Mouse (Mus musculus) kidney, embryonic 16.5 days (tissue): ENCODE measurements around the gene Mark1. TPM values are rescaled to one million over a fixed set of nuclear protein-coding genes. Genes with fewer than 3 reads are reported as not detected.
A peak's percentile ranks its signal among the peaks of the same experiment; 100 is the strongest.

Source experiments
- ATAC-seq: fragments of 200-750 bp; cut with Nextera tagmentation; 2 replicates; pipeline ENCODE4 v1.8.0; 2017; ENCODE audit warnings: moderate TSS enrichment; ENCODE audit not compliant: low FRiP score, low TSS enrichment
- H3K27ac ChIP-seq: fragments of 300-500 bp; sonication (generic); 2 replicates; pipeline ENCODE4 v1.5.1; 2014; ENCODE audit warnings: low read length
- H3K27me3 ChIP-seq: fragments of 300-500 bp; sonication (generic); 2 replicates; pipeline ENCODE4 v1.6.1; 2014; ENCODE audit warnings: low read length, control low read depth, mixed read lengths; ENCODE audit not compliant: insufficient read depth
- H3K36me3 ChIP-seq: fragments of 300-500 bp; sonication (generic); 2 replicates; pipeline ENCODE4 v1.6.1; 2014; ENCODE audit warnings: low read length, control low read depth, mixed read lengths; ENCODE audit not compliant: insufficient read depth
- H3K4me1 ChIP-seq: fragments of 300-500 bp; sonication (generic); 2 replicates; pipeline ENCODE4 v1.6.1; 2014; ENCODE audit warnings: low read length, control low read depth, mixed read lengths; ENCODE audit not compliant: insufficient read depth
- H3K4me2 ChIP-seq: fragments of 300-500 bp; sonication (generic); replicated peaks from 2 replicates; pipeline ENCODE4 v1.6.1; 2014; ENCODE audit warnings: low read depth, low read length
- H3K4me3 ChIP-seq: fragments of 300-500 bp; sonication (generic); 2 replicates; pipeline ENCODE4 v1.5.1; 2014; ENCODE audit warnings: mild to moderate bottlenecking, low read length
- H3K9ac ChIP-seq: fragments of 300-500 bp; sonication (generic); replicated peaks from 2 replicates; pipeline ENCODE4 v1.6.1; 2014; ENCODE audit warnings: low read length
- H3K9me3 ChIP-seq: fragments of 300-500 bp; sonication (generic); 2 replicates; pipeline ENCODE4 v1.6.1; 2016; ENCODE audit warnings: low read length, control low read depth
- WGBS: fragments of 180-500 bp; shearing (Covaris S2); extraction: QIAGEN DNeasy Blood & Tissue Kit; methylation state at CpG from one replicate; pipeline ENCODE4 v1.1.7; 2014; 5-methylcytosine and 5-hydroxymethylcytosine counted together
- polyA plus RNA-seq: library from polyadenylated mRNA; unstranded; fragments of >200 nt; fragmentation: Nextera tagmentation; extraction: Ambion mirVana; gene quantifications from 2 replicates; pipeline ENCODE4 v1.2.1, GENCODE M21; 2015

Gene Mark1
- polyA plus RNA-seq, 1 experiment from 2014 or later, result 1.8 TPM

DNA sequence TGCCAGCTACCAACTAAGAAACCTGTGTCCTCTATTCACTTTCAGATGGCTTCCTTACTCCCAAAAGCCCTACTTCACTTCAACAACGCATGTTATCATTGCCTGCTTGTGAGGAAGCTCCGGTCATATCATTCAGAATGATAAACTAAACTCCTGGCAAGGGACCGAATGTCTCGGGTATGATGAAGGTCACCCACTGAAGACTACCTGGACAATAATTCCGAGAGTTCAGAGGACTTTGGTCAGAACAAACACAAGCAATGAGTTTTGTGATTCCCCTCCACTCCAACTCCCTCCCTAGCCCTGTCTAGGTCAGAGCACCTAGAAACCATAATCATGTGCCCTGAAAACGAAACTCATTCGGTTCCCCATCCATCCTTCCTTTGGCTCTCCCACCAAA, 117.5 kb downstream of the Mark1 start:
- H3K4me2 ChIP-seq, result peak overlapping the region; percentile 82
- H3K27ac ChIP-seq, result no peak overlapping the region
- peaks cover 31% of the 10 kb centered on the region for H3K27me3 ChIP-seq
- no peaks in the 10 kb centered on the region for H3K36me3 ChIP-seq
- H3K4me3 ChIP-seq, result peak overlapping the region; percentile 61
- WGBS, result 68% methylated on average over 7 of the region's 7 CpGs
- peak overlapping the region; percentile 77; the same call in 1 of the 2 replicates for H3K9ac ChIP-seq
- no peaks in the 10 kb centered on the region for H3K9me3 ChIP-seq
- no peak for ATAC-seq
- peaks cover 17% of the 10 kb centered on the region; the same call in 1 of the 2 replicates for H3K4me1 ChIP-seq

DNA sequence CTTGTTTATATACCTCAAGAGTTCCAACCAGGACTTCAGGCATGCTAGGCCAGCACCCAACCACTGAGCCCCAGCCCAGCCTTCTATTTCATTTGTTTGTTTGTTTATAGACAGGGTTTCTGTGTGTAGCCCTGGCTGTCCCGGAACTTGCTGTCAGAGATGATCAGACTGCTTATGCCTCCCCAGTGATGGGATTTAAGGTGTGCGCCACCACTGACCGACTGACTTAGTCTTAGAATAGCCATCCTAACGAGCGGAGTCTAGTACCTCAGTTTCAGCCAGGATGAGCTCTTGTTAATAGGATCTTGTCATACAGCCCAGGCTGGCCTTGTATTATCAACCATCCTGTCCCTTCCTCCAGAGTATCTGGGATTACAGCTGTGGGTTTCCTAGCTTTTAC, 118.2 kb downstream of the Mark1 start:
- peaks cover 17% of the 10 kb centered on the region; the same call in 1 of the 2 replicates for H3K4me1 ChIP-seq
- H3K9me3 ChIP-seq, result no peaks in the 10 kb centered on the region
- no peaks in the 10 kb centered on the region for H3K36me3 ChIP-seq
- peak overlapping the region; percentile 77; the same call in 1 of the 2 replicates for H3K9ac ChIP-seq
- peaks cover 31% of the 10 kb centered on the region for H3K27me3 ChIP-seq
- WGBS, result 86% methylated on average over 5 of the region's 5 CpGs
- H3K27ac ChIP-seq, result no peak overlapping the region
- no peak for ATAC-seq
- peak overlapping the region; percentile 82 for H3K4me2 ChIP-seq
- H3K4me3 ChIP-seq, result peak overlapping the region; percentile 61

GRCm38 (mm10) chr1:184878860-184879259, 120.5 kb downstream of the Mark1 start:
- ATAC-seq, result peak; percentile 71
- H3K27me3 ChIP-seq, result peaks cover 28% of the 10 kb centered on the region
- WGBS, result 57% methylated on average over 6 of the region's 6 CpGs

GRCm38 (mm10) chr1:184877306-184877705, 122.1 kb downstream of the Mark1 start:
- Histone ChIP-seq H3K4me3 (no peak overlapping the region), H3K4me2 (no peak overlapping the region), H3K4me1 (peaks cover 10% of the 10 kb centered on the region; the same call in 1 of the 2 replicates), H3K9ac (no peak overlapping the region), H3K9me3 (no peaks in the 10 kb centered on the region), H3K27ac (no peak overlapping the region), H3K36me3 (no peaks in the 10 kb centered on the region), H3K27me3 (peaks cover 13% of the 10 kb centered on the region)
- no peak for ATAC-seq
- WGBS, result 76% methylated on average over 2 of the region's 2 CpGs

More at GRCm38 (mm10) chr1:184878860-184879259, 120.5 kb downstream of the Mark1 start:
- Histone ChIP-seq H3K9me3 (no peaks in the 10 kb centered on the region), H3K4me1 (peaks cover 17% of the 10 kb centered on the region; the same call in 1 of the 2 replicates), H3K4me3 (no peak overlapping the region), H3K4me2 (peak overlapping the region; percentile 8; the same call in 1 of the 2 replicates), H3K36me3 (no peaks in the 10 kb centered on the region), H3K9ac (peak overlapping the region; percentile 29; the same call in 1 of the 2 replicates), H3K27ac (peak overlapping the region; percentile 82)

DNA sequence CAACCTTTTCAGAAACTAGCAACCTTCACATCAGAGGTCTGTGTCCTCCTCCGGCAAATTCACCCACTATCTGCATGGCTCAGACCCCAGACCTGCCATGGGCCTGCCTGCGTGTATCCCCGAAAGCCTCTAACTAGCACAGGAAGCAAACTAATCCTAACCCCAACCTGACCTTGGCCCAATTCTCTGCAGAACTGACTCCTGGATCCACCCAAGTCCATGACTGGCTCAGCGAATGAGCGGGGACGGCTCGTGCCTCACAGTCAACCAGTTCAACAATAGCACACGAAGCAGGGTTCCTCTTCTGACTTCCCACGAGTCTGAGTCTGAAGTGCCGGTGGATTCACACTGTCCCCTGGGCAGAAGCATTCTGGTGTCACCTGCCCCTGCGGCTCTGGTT, 125.5 kb downstream of the Mark1 start:
- Histone ChIP-seq H3K36me3 (no peaks in the 10 kb centered on the region), H3K9ac (no peak overlapping the region), H3K4me3 (no peak overlapping the region), H3K27ac (no peak overlapping the region), H3K9me3 (no peaks in the 10 kb centered on the region), H3K4me2 (no peak overlapping the region), H3K27me3 (no peaks in the 10 kb centered on the region), H3K4me1 (peaks cover 24% of the 10 kb centered on the region)
- 84% methylated on average over 11 of the region's 11 CpGs for WGBS
- no peak for ATAC-seq

DNA sequence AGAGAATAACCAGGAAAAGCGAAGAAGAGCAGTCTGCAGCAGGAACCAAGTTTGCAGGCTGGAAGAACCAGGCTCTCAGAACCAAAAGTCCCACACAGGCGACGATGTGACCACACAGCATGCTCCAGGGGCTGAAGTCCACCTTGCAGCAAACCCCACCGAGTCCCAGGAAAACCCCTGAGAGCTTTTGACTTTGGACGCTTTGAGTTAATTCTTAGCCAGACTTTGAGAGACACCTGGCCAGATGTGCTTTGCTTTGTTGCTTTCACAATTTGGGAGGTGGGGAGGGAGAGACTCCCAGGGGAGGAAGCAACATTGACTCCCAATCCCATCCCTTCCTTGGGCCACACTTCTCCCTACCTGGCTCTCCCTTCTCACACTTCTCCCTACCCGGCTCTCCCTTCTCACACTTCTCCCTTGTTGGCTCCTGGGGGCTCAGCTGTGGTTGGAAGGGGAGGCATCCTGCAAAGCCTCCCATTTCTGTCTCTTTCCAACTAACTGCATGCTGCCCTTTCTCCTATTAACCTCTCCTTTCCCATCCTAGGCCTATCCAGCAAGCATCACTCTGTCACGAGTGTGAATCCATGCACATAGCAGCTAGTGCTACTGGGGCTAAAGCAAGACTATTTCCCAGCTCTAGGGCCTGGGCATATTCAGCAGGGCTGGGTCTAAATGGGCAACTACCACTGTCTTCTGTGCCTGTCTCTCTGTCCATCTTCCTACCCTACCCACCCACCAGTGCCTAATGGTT, 127.1 kb downstream of the Mark1 start:
- no peaks in the 10 kb centered on the region for H3K27me3 ChIP-seq
- peak; percentile 50 for ATAC-seq
- H3K4me2 ChIP-seq, result no peak overlapping the region
- H3K27ac ChIP-seq, result peak overlapping the region; percentile 92
- H3K9me3 ChIP-seq, result no peaks in the 10 kb centered on the region
- 63% methylated on average over 7 of the region's 7 CpGs for WGBS
- H3K9ac ChIP-seq, result no peak overlapping the region
- no peak overlapping the region for H3K4me3 ChIP-seq
- no peaks in the 10 kb centered on the region for H3K36me3 ChIP-seq
- H3K4me1 ChIP-seq, result peaks cover 24% of the 10 kb centered on the region

DNA sequence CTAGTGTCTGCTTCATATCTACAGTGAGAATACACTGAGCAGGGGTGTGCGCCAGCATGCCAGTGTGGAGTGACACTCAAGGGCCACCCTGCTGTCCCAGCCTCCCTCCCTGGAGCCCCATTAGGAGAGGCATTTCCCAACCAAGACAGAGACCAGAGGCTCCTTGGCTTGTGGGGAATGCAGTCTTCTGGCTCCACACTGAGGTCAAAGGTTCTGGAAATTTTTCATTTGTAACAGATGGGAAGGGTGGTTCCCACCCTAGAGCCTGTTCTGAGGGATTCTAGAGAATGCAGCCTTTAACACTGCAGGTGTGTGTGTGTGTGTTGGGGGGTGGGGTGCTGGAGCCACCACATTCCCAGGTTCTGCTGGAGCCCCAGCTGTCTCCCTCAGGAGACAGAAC, 127.9 kb downstream of the Mark1 start:
- 88% methylated on average over 1 of the region's 1 CpGs for WGBS
- no peak overlapping the region for H3K4me2 ChIP-seq
- H3K4me3 ChIP-seq, result no peak overlapping the region
- H3K9me3 ChIP-seq, result no peaks in the 10 kb centered on the region
- H3K9ac ChIP-seq, result no peak overlapping the region
- H3K4me1 ChIP-seq, result peaks cover 24% of the 10 kb centered on the region
- H3K27ac ChIP-seq, result peak overlapping the region; percentile 92
- peak; percentile 69 for ATAC-seq
- H3K36me3 ChIP-seq, result no peaks in the 10 kb centered on the region
- H3K27me3 ChIP-seq, result no peaks in the 10 kb centered on the region

GRCm38 (mm10) chr1:184870646-184871385, 128.6 kb downstream of the Mark1 start:
- no peak overlapping the region for H3K9ac ChIP-seq
- ATAC-seq, result no peak
- H3K4me1 ChIP-seq, result peaks cover 24% of the 10 kb centered on the region
- 73% methylated on average over 11 of the region's 11 CpGs for WGBS
- no peaks in the 10 kb centered on the region for H3K9me3 ChIP-seq
- H3K36me3 ChIP-seq, result no peaks in the 10 kb centered on the region
- H3K27me3 ChIP-seq, result no peaks in the 10 kb centered on the region
- peak overlapping the region; percentile 92 for H3K27ac ChIP-seq
- no peak overlapping the region for H3K4me3 ChIP-seq
- H3K4me2 ChIP-seq, result no peak overlapping the region

DNA sequence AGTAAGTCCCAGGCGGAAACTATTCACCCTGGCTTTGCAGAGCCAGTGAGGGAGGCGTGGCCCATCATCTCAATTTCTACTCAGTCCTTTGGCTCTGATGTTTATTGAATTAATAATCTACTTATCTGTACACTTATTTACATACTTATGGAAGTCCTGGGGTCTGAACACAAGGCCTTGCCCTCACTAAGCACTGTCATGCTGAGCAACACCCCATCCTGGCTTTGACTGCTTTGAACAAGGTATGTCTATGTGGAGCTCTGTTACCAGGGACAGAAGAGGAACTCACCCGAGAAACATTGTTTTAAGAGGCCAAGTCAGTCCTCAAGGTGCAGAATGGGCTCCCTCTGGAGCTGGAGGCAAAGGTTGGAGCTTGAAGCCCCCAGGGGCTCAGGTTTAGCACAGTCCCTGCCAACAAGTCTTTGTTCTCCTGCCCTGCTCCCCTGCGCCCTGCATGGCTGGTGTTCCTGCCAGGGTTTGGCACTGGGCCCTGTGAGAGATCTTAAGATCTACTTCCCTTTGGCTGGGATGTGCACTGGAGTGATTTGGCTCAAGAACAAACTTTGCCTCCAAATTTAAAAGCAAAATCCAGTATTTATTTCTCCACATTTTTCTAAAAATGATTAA, 129.3 kb downstream of the Mark1 start:
- no peak for ATAC-seq
- Histone ChIP-seq H3K36me3 (no peaks in the 10 kb centered on the region), H3K4me2 (no peak overlapping the region), H3K9me3 (no peaks in the 10 kb centered on the region), H3K4me3 (no peak overlapping the region), H3K27me3 (no peaks in the 10 kb centered on the region), H3K4me1 (peaks cover 24% of the 10 kb centered on the region), H3K9ac (no peak overlapping the region), H3K27ac (peak overlapping the region; percentile 69)
- WGBS, result 74% methylated on average over 4 of the region's 4 CpGs
